Mouse (Mus musculus) heart, adult 2 months (tissue): Measurements from ENCODE around the gene Macrod1. TPM values are rescaled to one million over a fixed set of nuclear protein-coding genes. Genes with fewer than 3 reads are reported as not detected.

Experiments used
- DNase-seq, 2 experiments: peaks; one replicate each; pipeline ENCODE4 v3.0.0; 2021
- H3K27ac ChIP-seq: fragments of 200-600 bp; 2 replicates; pipeline ENCODE4 v1.8.1; 2022
- H3K27me3 ChIP-seq: fragments of 200-500 bp; 2 replicates; pipeline ENCODE4 v1.6.1; 2012; ENCODE audit warnings: mild to moderate bottlenecking, low read length, inconsistent platforms, mixed read lengths; ENCODE audit not compliant: control insufficient read depth, insufficient read depth
- H3K36me3 ChIP-seq: fragments of 200-500 bp; 2 replicates; pipeline ENCODE4 v1.6.1; 2012; ENCODE audit warnings: low read length, inconsistent platforms; ENCODE audit not compliant: control insufficient read depth, insufficient read depth
- H3K4me1 ChIP-seq: fragments of 200-500 bp; 2 replicates; pipeline ENCODE4 v1.6.1; 2011; ENCODE audit warnings: low read length; ENCODE audit not compliant: control insufficient read depth, insufficient read depth
- H3K4me3 ChIP-seq: fragments of 200-600 bp; 2 replicates; pipeline ENCODE4 v1.8.1; 2022
- H3K79me2 ChIP-seq: fragments of 200-500 bp; replicated peaks from 2 replicates; pipeline ENCODE4 v1.6.1; 2012; ENCODE audit warnings: mild to moderate bottlenecking, inconsistent platforms, low read length, moderate library complexity, mixed read lengths; ENCODE audit not compliant: control insufficient read depth, insufficient read depth
- H3K9ac ChIP-seq: fragments of 200-500 bp; 2 replicates; pipeline ENCODE4 v1.6.1; 2012; ENCODE audit warnings: low read depth, mild to moderate bottlenecking, control low read depth, inconsistent platforms, low read length, mixed read lengths
- CTCF ChIP-seq: fragments of 200-600 bp; IDR thresholded peaks from 2 replicates; pipeline ENCODE4 v1.8.1; 2022; ENCODE audit warnings: antibody characterized with exemption, mild to moderate bottlenecking, moderate library complexity
- EP300 ChIP-seq: fragments of 200-500 bp; IDR thresholded peaks from 2 replicates; pipeline ENCODE4 v1.6.1; 2011; ENCODE audit warnings: low read depth, low read length, control low read depth; ENCODE audit not compliant: insufficient read depth
- POLR2A ChIP-seq: fragments of 200-500 bp; IDR thresholded peaks from 2 replicates; pipeline ENCODE4 v1.6.1; 2011; ENCODE audit warnings: mild to moderate bottlenecking, low read depth, low read length, control low read depth; ENCODE audit not compliant: insufficient read depth
- WGBS: fragments of 180-500 bp; shearing (Covaris S2); methylation state at CpG from one replicate; pipeline ENCODE4 v1.1.7; 2018; 5-methylcytosine and 5-hydroxymethylcytosine counted together
- intact Hi-C: fragments of 180-260 bp; cut with DNase I; formaldehyde crosslinking; loops from one replicate; pipeline ENCODE4 v1.15.1; 2025
- polyA plus RNA-seq: library from polyadenylated mRNA; depleted of rRNA; stranded (reverse); fragments of >200 nt; gene quantifications from 2 replicates; pipeline ENCODE4 v1.2.3, GENCODE M21; 2012
- total RNA-seq, 2 experiments: library from RNA; stranded (reverse); gene quantifications; 2 replicates each; pipeline ENCODE4 v1.2.3; 2021

Gene Macrod1
- total and polyA plus RNA-seq, 3 experiments: 262 to 309 (median 278) TPM

DNA sequence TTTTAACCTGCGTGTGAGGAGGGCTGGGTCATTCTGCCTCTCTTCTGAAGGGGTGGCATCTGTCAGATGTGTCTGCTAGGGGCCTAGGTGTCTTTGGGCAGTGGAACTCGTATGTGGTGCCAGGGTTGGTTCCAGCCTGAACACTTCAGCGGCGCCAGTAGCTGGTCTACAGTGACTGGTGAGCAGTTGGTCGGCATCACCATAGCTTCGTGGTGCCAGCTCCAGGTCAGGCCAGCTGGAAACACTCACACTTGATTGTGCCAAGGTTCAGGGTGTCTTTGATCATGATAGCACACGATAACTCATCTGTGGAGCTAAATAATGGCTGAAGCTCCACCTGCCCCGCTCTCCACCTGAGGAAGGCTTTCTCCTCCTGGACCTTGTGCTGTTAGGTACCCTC is 6.3 kb downstream of the Macrod1 start:
- no peak overlapping the region for H3K27ac ChIP-seq
- H3K27me3 ChIP-seq: no peaks in the 10 kb centered on the region
- TF ChIP-seq EP300: no peak
- no peak for TF ChIP-seq CTCF
- TF ChIP-seq POLR2A: no peak
- 79% methylated on average over 8 of the region's 8 CpGs for WGBS
- H3K9ac ChIP-seq: no peak overlapping the region
- H3K4me3 ChIP-seq: no peak overlapping the region
- H3K79me2 ChIP-seq: no peaks in the 10 kb centered on the region
- no peak for DNase-seq
- peaks cover 2% of the 10 kb centered on the region; the same call in 1 of the 2 replicates for H3K4me1 ChIP-seq
- intact Hi-C loops: loop anchor here (10.0 kb wide), 1 partner anchor 282 kb away; the partner anchor contains the start of gene Mark2
- H3K36me3 ChIP-seq: no peaks in the 10 kb centered on the region

GRCm38 (mm10) chr19:7064571-7064970 is 8.0 kb downstream of the Macrod1 start:
- Histone ChIP-seq H3K27me3 (no peaks in the 10 kb centered on the region), H3K27ac (no peak overlapping the region), H3K4me3 (no peak overlapping the region), H3K9ac (no peak overlapping the region), H3K4me1 (no peaks in the 10 kb centered on the region), H3K79me2 (no peaks in the 10 kb centered on the region), H3K36me3 (no peaks in the 10 kb centered on the region)
- intact Hi-C loops: loop anchor here (1.0 to 10.0 kb wide), 2 partner anchors 132 to 280 kb away; partner anchors contain the start of gene Mark2
- 2% methylated on average over 3 of the region's 3 CpGs for WGBS
- peak; percentile 75 to 86 for DNase-seq
- TF ChIP-seq EP300 (peak; percentile 90), CTCF (peak; percentile 98), POLR2A (peak; percentile 30; the same call in 1 of the 2 replicates)

DNA sequence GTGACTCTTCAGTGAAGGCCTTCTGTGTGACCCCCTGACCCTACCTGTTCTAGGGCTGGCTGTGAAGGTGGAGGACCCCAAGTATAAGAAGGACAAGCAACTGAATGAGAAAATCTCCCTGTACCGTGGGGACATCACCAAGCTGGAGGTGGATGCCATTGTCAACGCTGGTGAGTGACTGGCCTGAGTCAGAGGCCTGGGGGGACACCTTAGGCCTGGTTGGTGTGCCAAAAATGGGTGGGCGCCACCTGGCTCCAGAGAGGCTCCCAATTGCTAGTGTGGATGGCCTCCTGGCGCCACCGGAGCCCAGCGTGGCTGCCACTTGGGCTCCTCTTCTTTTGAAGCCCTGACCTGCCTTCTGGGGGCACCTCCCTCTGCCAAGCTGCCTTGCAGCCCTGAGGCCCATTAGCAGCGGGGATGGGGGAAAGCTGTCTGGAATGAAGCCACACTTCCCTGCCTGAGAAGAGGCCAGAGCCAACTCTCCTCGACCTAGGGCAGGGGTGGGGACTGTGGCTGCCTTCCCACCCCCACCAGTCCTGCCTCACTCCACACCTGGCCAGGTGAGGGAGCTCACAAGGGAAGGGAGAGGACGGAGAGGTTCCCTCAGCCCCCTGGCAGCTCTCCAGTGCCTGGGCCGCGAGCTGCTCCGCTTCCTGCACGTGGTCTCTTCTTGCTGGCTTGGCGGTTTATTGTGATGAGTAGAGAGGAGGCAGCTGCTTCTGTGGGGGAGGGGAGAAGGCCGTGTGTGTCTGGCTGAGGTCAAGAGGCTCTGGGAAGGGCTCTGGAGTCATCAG is 9.6 kb downstream of the Macrod1 start:
- WGBS: 38% methylated on average over 15 of the region's 15 CpGs
- TF ChIP-seq EP300: no peak
- Histone ChIP-seq H3K9ac (no peak overlapping the region), H3K4me1 (no peaks in the 10 kb centered on the region), H3K79me2 (no peaks in the 10 kb centered on the region), H3K27ac (no peak overlapping the region), H3K36me3 (no peaks in the 10 kb centered on the region), H3K27me3 (no peaks in the 10 kb centered on the region), H3K4me3 (no peak overlapping the region)
- intact Hi-C loops: loop anchor here (5.0 to 10.0 kb wide), 2 partner anchors 279 to 371 kb away; partner anchors contain the start of gene Mark2
- peak in 1 of 2 experiments; percentile 34 for DNase-seq

- TF ChIP-seq EP300 (no peak), POLR2A (no peak), CTCF (no peak)
- Histone ChIP-seq H3K27me3 (no peaks in the 10 kb centered on the region), H3K4me1 (no peaks in the 10 kb centered on the region), H3K36me3 (no peaks in the 10 kb centered on the region), H3K27ac (no peak overlapping the region), H3K4me3 (no peak overlapping the region), H3K79me2 (no peaks in the 10 kb centered on the region), H3K9ac (no peak overlapping the region)
- WGBS: 54% methylated on average over 8 of the region's 8 CpGs
- DNase-seq: no peak
- intact Hi-C loops: loop anchor here (5.0 to 10.0 kb wide), 2 partner anchors 278 to 370 kb away; partner anchors contain the start of gene Mark2
These were observed 10.3 kb downstream of the Macrod1 start for GRCm38 (mm10) chr19:7066828-7067342.

- 52% methylated on average over 20 of the region's 20 CpGs for WGBS
- TF ChIP-seq CTCF (no peak), POLR2A (no peak), EP300 (no peak)
- H3K27me3 ChIP-seq: no peaks in the 10 kb centered on the region
These were observed 10.9 kb downstream of the Macrod1 start for GRCm38 (mm10) chr19:7067344-7068050.

More at GRCm38 (mm10) chr19:7067344-7068050, 10.9 kb downstream of the Macrod1 start:
- intact Hi-C loops: loop anchor here (1.0 to 10.0 kb wide), 3 partner anchors 129 to 370 kb away; partner anchors contain the start of gene Mark2
- no peak overlapping the region for H3K9ac ChIP-seq
- H3K4me1 ChIP-seq: no peaks in the 10 kb centered on the region
- no peak overlapping the region for H3K4me3 ChIP-seq
- no peak for DNase-seq
- no peak overlapping the region for H3K27ac ChIP-seq
- no peaks in the 10 kb centered on the region for H3K79me2 ChIP-seq
- no peaks in the 10 kb centered on the region for H3K36me3 ChIP-seq
